Mouse (Mus musculus) hindbrain, embryonic 16.5 days (tissue): ENCODE data around the gene Ifnlr1. TPM values are rescaled to one million over a fixed set of nuclear protein-coding genes. Genes with fewer than 3 reads are reported as not detected.
"Not testable (repeated sequence)": the region's sequence is repeated elsewhere in the genome, so short reads cannot be mapped to it uniquely, and the experiment has no call there.

Experiments
- ATAC-seq: fragments of 200-750 bp; cut with Nextera tagmentation; 2 replicates; pipeline ENCODE4 v1.8.0; 2017; ENCODE audit warnings: moderate TSS enrichment, moderate library complexity
- H3K27ac ChIP-seq: fragments of 300-500 bp; sonication (generic); 2 replicates; pipeline ENCODE4 v1.5.1; 2014; ENCODE audit warnings: low read depth, mild to moderate bottlenecking, control low read depth, low read length, moderate library complexity
- H3K27me3 ChIP-seq: fragments of 300-500 bp; sonication (generic); replicated peaks from 2 replicates; pipeline ENCODE4 v1.6.1; 2014; ENCODE audit warnings: low read length; ENCODE audit not compliant: control insufficient read depth, insufficient read depth
- H3K36me3 ChIP-seq: fragments of 300-500 bp; sonication (generic); 2 replicates; pipeline ENCODE4 v1.6.1; 2014; ENCODE audit warnings: mild to moderate bottlenecking, low read length, moderate library complexity, mixed read lengths; ENCODE audit not compliant: control insufficient read depth, insufficient read depth
- H3K4me1 ChIP-seq: fragments of 300-500 bp; sonication (generic); 2 replicates; pipeline ENCODE4 v1.6.1; 2014; ENCODE audit warnings: low read depth, low read length; ENCODE audit not compliant: control insufficient read depth, insufficient read depth
- H3K4me2 ChIP-seq: fragments of 300-500 bp; sonication (generic); 2 replicates; pipeline ENCODE4 v1.6.1; 2014; ENCODE audit warnings: mild to moderate bottlenecking, low read length, control low read depth, moderate library complexity
- H3K4me3 ChIP-seq: fragments of 300-500 bp; sonication (generic); 2 replicates; pipeline ENCODE4 v1.5.1; 2014; ENCODE audit warnings: mild to moderate bottlenecking, low read length, control low read depth, moderate library complexity
- H3K9ac ChIP-seq: fragments of 300-500 bp; sonication (generic); 2 replicates; pipeline ENCODE4 v1.6.1; 2014; ENCODE audit warnings: low read depth, mild to moderate bottlenecking, control low read depth, low read length, moderate library complexity
- H3K9me3 ChIP-seq: fragments of 300-500 bp; sonication (generic); 2 replicates; pipeline ENCODE4 v1.6.1; 2014; ENCODE audit warnings: mild to moderate bottlenecking, low read length, moderate library complexity; ENCODE audit not compliant: control insufficient read depth
- WGBS: fragments of 180-500 bp; shearing (Covaris S2); extraction: QIAGEN DNeasy Blood & Tissue Kit; methylation state at CpG from one replicate; pipeline ENCODE4 v1.1.7; 2014; 5-methylcytosine and 5-hydroxymethylcytosine counted together
- polyA plus RNA-seq: library from polyadenylated mRNA; unstranded; fragments of >200 nt; fragmentation: Nextera tagmentation; extraction: Ambion mirVana; gene quantifications from 2 replicates; pipeline ENCODE4 v1.2.1, GENCODE M21; 2015

Ifnlr1 gene
- polyA plus RNA-seq, 1 experiment from 2014 or later, result 0.26 TPM

DNA sequence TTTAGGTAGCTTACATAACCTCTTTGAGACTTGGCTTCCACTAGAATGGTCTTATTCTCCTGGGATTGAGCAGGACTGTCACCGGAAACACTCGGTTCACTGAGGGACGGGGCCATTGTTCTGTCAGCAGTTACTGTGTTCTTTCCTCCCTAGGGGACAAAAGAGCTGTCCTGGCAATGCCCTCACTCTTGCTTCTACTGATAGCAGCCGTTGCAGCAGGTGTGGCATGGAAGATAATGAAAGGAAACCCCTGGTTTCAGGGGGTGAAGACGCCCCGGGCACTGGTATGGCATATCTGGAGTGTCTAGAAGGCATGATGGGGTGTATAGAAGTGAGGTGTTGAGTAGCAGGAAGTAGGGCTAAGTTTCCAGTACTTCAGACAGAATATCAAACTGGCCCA lies 17.9 kb downstream of the Ifnlr1 start:
- WGBS, result 33% methylated on average over 6 of the region's 6 CpGs
- Histone ChIP-seq H3K4me3 (no peak overlapping the region), H3K4me1 (no peaks in the 10 kb centered on the region), H3K36me3 (no peaks in the 10 kb centered on the region), H3K27me3 (no peaks in the 10 kb centered on the region), H3K27ac (no peak overlapping the region), H3K9me3 (no peaks in the 10 kb centered on the region), H3K4me2 (no peak overlapping the region), H3K9ac (no peak overlapping the region)
- ATAC-seq, result no peak

DNA sequence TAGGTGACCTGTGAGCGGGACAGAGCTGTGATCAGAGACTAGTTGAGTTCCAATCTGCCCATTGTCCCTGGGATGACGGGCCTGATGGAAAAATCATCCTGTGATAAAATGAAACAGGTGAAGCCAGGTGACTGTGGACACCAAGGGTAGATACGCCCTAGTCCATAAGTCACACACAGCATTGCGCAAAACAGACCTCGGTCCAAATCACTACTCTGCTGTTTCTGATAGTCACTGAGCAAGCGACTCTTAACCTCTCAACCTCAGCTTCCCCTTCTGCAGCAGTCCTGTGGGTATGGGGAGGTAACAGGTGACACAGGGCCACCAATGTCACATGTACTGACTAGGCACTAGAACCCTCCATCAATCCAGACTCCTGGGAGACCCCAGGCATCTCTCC lies 20.0 kb downstream of the Ifnlr1 start:
- WGBS, result 96% methylated on average over 6 of the region's 6 CpGs
- no peak for ATAC-seq
- H3K27ac ChIP-seq, result no peak overlapping the region

DNA sequence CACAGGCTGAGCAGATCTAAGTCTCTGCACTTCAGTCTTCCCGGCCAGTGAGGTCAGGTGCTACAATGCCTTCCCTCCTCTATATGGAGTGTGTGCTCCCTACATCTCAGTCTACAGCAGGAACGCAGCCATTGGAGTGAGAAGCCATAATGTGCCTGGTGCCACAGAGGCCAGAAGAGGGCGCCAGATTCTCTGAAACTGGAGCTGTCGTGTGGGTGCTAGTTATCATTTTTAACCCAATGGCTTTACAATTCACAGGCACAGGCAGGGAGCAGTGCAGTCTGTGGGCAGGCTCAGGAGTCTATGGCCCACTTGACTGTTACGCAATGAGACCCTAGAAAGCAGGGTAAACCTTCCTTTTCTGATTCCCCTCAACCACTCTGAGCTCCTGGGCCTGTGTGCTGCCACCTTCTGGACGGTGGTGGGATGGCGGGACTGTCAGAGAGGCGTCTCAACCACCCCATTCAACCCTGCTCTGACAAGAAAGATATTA lies 23.0 kb downstream of the Ifnlr1 start:
- peak; percentile 60; the same call in 1 of the 2 replicates for ATAC-seq
- Histone ChIP-seq H3K36me3 (no peaks in the 10 kb centered on the region), H3K4me2 (peak overlapping the region; percentile 30), H3K27ac (no peak overlapping the region), H3K4me3 (no peak overlapping the region), H3K9ac (no peak overlapping the region), H3K9me3 (no peaks in the 10 kb centered on the region), H3K27me3 (no peaks in the 10 kb centered on the region), H3K4me1 (no peaks in the 10 kb centered on the region)
- 9% methylated on average over 8 of the region's 8 CpGs for WGBS

More for the DNA sequence above, 20.0 kb downstream of the Ifnlr1 start:
- H3K4me3 ChIP-seq, result no peak overlapping the region
- no peak overlapping the region for H3K9ac ChIP-seq
- H3K27me3 ChIP-seq, result no peaks in the 10 kb centered on the region
- H3K4me1 ChIP-seq, result no peaks in the 10 kb centered on the region
- H3K9me3 ChIP-seq, result no peaks in the 10 kb centered on the region
- H3K36me3 ChIP-seq, result no peaks in the 10 kb centered on the region
- no peak overlapping the region for H3K4me2 ChIP-seq

DNA sequence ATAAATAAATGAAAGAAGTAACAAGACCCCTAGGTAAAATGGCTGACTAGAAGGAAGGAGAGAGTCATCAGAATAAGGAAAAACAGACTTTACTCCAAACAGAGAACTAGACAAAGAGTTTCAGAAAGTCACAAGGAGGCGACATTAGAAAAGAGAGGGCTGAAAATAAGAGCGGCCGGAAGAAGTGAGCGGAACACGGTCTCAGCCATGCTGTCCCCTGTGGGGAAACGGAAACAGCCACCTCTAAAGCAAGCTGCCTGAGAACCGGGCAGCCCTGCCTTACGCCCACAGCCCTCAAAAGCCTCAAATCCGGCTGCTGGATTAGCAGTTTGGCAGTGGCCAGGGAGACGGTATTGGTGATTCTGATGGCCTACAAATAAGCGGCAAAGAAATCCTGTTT lies 23.5 kb downstream of the Ifnlr1 start:
- H3K27me3 ChIP-seq, result no peaks in the 10 kb centered on the region
- no peak overlapping the region for H3K27ac ChIP-seq
- no peaks in the 10 kb centered on the region for H3K9me3 ChIP-seq
- H3K4me3 ChIP-seq, result no peak overlapping the region
- no peak overlapping the region for H3K4me2 ChIP-seq
- no peak for ATAC-seq
- no peak overlapping the region for H3K9ac ChIP-seq
- no peaks in the 10 kb centered on the region for H3K36me3 ChIP-seq
- WGBS, result 82% methylated on average over 11 of the region's 11 CpGs
- no peaks in the 10 kb centered on the region for H3K4me1 ChIP-seq

DNA sequence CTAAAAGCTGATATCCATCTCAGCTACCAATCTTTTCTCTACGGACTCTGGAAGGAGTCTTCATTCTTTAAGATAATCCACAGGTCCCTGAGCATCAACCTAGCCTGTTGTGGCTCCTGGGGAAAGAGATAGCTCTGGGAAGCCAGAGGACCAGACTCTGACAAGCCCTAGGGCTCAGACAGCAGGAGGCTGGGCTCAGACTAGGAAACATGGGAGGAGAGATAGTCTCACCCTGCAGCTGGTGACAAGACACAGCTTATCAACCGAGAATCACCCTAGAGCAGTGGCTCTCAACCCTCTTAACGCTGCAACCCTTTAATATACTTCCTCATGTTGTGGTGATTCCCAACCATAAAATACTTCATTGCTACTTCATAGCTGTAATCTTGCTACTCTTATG lies 24.3 kb downstream of the Ifnlr1 start:
- no peak overlapping the region for H3K27ac ChIP-seq
- H3K9ac ChIP-seq, result no peak overlapping the region
- no peaks in the 10 kb centered on the region for H3K9me3 ChIP-seq
- H3K4me1 ChIP-seq, result no peaks in the 10 kb centered on the region
- ATAC-seq, result no peak
- whole genome bisulfite sequencing, result 80% methylated on average over 3 of the region's 3 CpGs
- no peaks in the 10 kb centered on the region for H3K36me3 ChIP-seq
- no peaks in the 10 kb centered on the region for H3K27me3 ChIP-seq
- H3K4me2 ChIP-seq, result no peak overlapping the region
- no peak overlapping the region for H3K4me3 ChIP-seq

DNA sequence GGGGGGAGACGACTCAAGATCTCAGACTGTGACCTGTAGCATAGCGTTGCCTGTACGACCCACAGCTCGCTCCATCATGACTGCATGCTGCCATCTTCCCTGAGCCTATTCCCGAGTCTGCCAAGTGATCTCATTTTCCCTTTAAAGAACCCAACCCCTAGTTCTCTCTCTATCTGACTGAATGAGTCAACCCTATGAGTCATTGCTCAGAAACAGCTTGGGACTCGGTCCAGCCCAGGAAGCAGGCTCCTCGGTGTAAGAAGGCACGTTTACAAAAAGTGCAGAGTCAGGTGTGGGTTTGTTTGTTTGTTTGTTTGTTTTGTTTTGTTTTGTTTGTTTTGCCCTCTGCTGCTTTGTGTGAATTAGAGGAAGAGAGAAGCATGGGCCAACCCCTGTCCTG lies 28.7 kb downstream of the Ifnlr1 start:
- 88% methylated on average over 8 of the region's 8 CpGs for WGBS
- Histone ChIP-seq H3K4me2 (no peak overlapping the region), H3K27me3 (no peaks in the 10 kb centered on the region), H3K4me3 (no peak overlapping the region), H3K36me3 (no peaks in the 10 kb centered on the region), H3K27ac (no peak overlapping the region), H3K4me1 (no peaks in the 10 kb centered on the region), H3K9me3 (no peaks in the 10 kb centered on the region), H3K9ac (no peak overlapping the region)
- ATAC-seq, result no peak

DNA sequence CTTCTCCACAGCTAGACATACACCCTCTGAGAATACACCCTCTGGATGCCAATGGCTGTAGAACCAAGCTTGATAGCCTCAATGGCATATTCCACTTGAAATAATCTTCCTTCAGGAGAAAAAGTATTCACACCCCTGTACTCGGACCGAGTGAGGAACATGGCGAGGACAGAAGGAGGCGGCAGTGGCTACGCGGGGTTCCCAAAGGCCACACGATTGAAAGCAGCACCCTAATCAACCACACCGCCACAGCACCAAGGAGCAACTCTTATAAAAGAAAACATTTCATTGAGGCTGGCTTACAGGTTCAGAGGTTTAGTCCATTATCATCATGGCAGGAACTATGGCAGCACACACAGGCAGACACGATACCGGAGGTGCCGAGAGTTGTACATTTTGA lies 30.4 kb downstream of the Ifnlr1 start:
- H3K27me3 ChIP-seq, H3K4me3 ChIP-seq, H3K36me3 ChIP-seq, H3K4me2 ChIP-seq, H3K27ac ChIP-seq, H3K9ac ChIP-seq, H3K9me3 ChIP-seq, ATAC-seq, H3K4me1 ChIP-seq: not testable (repeated sequence)
- 95% methylated on average over 11 of the region's 11 CpGs for WGBS

DNA sequence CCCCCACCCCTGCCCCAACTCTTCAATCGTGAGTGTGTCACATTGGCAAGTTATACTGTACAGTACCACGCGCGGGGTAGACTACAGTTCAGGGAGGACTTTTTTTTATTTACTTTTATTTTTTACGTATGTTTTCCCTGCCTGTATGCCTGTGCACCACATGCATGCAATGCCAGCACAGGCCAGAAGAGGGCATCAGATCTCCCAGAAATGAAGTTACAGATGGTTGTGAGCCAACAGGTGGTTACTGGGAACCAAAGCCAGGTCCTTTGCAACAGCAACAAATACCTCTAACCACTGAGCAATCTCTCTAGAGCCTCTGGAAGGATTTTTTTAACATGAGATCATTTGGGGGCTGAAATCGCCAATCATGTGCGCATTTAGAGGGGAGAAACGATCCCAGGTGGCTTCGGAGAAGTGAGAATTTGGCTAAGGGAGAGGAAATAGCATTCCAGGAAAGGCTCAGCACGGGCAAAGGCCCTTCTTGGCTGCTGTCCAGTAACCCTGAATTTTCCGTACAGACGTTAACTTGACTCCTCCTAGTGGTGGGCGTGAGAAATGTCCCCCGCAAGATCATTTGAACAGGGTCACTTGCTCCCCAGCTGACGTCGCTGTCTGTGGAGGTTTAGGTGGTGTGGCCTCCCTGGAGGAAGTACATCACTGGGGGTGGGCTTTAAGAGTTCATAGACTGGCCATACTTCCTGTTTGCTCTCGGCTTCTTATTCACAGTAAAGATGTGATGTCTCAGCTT lies 36.6 kb downstream of the Ifnlr1 start:
- no peaks in the 10 kb centered on the region for H3K36me3 ChIP-seq
- no peak overlapping the region for H3K9ac ChIP-seq
- 77% methylated on average over 17 of the region's 17 CpGs for WGBS
- H3K27me3 ChIP-seq, result no peaks in the 10 kb centered on the region
- no peak overlapping the region for H3K4me2 ChIP-seq
- no peak for ATAC-seq
- peaks cover 7% of the 10 kb centered on the region; the same call in 1 of the 2 replicates for H3K9me3 ChIP-seq
- no peak overlapping the region for H3K4me3 ChIP-seq
- H3K4me1 ChIP-seq, result no peaks in the 10 kb centered on the region
- H3K27ac ChIP-seq, result no peak overlapping the region

DNA sequence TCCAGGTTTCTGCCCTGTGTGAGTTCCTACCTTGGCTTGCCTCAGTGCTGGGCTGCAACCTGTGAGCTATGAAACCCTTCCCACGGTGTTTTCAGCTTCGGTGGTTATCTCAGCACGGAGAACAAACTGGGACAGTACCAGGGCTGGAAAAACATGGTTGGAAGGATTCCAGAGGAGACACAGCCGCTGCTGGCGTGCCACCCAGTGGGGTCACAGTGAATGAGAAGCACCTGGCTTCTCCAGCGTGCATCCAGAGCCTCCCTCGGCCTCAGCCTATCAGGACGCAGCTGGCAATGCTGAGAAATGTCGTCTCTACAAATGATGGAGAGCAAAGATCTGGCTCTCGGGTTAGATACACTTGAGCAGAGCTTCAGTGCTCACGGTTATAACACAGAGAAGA lies 40.3 kb downstream of the Ifnlr1 start:
- Histone ChIP-seq H3K4me1 (no peaks in the 10 kb centered on the region), H3K9ac (no peak overlapping the region), H3K27ac (no peak overlapping the region), H3K27me3 (no peaks in the 10 kb centered on the region), H3K9me3 (peaks cover 4% of the 10 kb centered on the region; the same call in 1 of the 2 replicates), H3K4me2 (no peak overlapping the region), H3K36me3 (no peaks in the 10 kb centered on the region), H3K4me3 (no peak overlapping the region)
- WGBS, result 70% methylated on average over 11 of the region's 11 CpGs
- ATAC-seq, result no peak
